ENCODE assay signal across 8 mouse cellular contexts in genomic region chr2:119873105-119873464, GRCm38 (mm10). TPM values are rescaled to one million over a fixed set of nuclear protein-coding genes. Genes with fewer than 3 reads are reported as not detected.
DNase-seq lines count a peak whose midpoint lies in the region; ATAC-seq and TF ChIP-seq lines count a peak whose summit lies in the region.

No protein-coding gene starts in this region.

- H3K4me1 ChIP-seq in forebrain, embryonic 12.5 days: peaks cover 16% of the 10 kb centered on the region
- peaks cover 3% of the 10 kb centered on the region; the same call in 1 of the 2 replicates for H3K4me1 ChIP-seq in heart, embryonic 16.5 days (ENCODE audit: control insufficient read depth, insufficient read depth, low read length)
- H3K4me1 ChIP-seq in liver, embryonic 14.5 days (replicated peaks; ENCODE audit: control insufficient read depth in 2 of 2, insufficient read depth in 2 of 2, low read length in 1 of 2): peaks cover 0 to 10% of the 10 kb centered on the region in 2 experiments; a peak in 3 of 4 replicates
- peaks cover 4% of the 10 kb centered on the region; the same call in 1 of the 2 replicates for H3K4me1 ChIP-seq in stomach, embryonic 15.5 days

- peaks cover 18% of the 10 kb centered on the region for H3K27me3 ChIP-seq in forebrain, embryonic 12.5 days
- H3K27me3 ChIP-seq in heart, embryonic 16.5 days (ENCODE audit: control insufficient read depth, insufficient read depth, low read length): no peaks in the 10 kb centered on the region
- H3K27me3 ChIP-seq in liver, embryonic 14.5 days (ENCODE audit: control insufficient read depth, insufficient read depth, low read length): peaks cover 2% of the 10 kb centered on the region; the same call in 1 of the 2 replicates
- H3K27me3 ChIP-seq in stomach, embryonic 15.5 days (replicated peaks): no peaks in the 10 kb centered on the region

- peak; percentile 47 to 57 for DNase-seq in CD8-positive naive resting alpha-beta T cell, adult 2 months (ENCODE audit: low read depth in 2 of 2, low spot score in 2 of 2)
- peak; percentile 25 for DNase-seq in c-Kit-positive CD71-positive TER-119-negative erythroid progenitor cells, embryonic 14.5 days (ENCODE audit: low read depth)
- peak; percentile 86 to 93 for DNase-seq in kidney, postnatal 25 days
- peak in 1 of 3 experiments; percentile 37 for DNase-seq in liver, embryonic 14.5 days (ENCODE audit: low read depth in 3 of 3, low spot score in 3 of 3)
- DNase-seq in natural killer cell, adult 2 months (ENCODE audit: low spot score in 2 of 2): peak; percentile 43 to 82

- H3K9me3 ChIP-seq in forebrain, embryonic 12.5 days: no peaks in the 10 kb centered on the region
- no peaks in the 10 kb centered on the region for H3K9me3 ChIP-seq in heart, embryonic 16.5 days (replicated peaks; ENCODE audit: control insufficient read depth, low read length)
- H3K9me3 ChIP-seq in liver, embryonic 14.5 days (ENCODE audit: control insufficient read depth, low read length): no peaks in the 10 kb centered on the region
- no peaks in the 10 kb centered on the region for H3K9me3 ChIP-seq in stomach, embryonic 15.5 days

- WGBS in forebrain, embryonic 12.5 days: 2% methylated on average over 39 of the region's 39 CpGs
- under 1% methylated on average over 39 of the region's 39 CpGs for WGBS in heart, embryonic 16.5 days
- under 1% methylated on average over 39 of the region's 39 CpGs for WGBS in liver, embryonic 14.5 days (ENCODE audit: insufficient replicate concordance)
- WGBS in stomach, embryonic 15.5 days: under 1% methylated on average over 39 of the region's 39 CpGs

- H3K4me3 ChIP-seq in forebrain, embryonic 12.5 days (replicated peaks): peak overlapping the region; percentile 49
- peak overlapping the region; percentile 74 for H3K4me3 ChIP-seq in heart, embryonic 16.5 days (ENCODE audit: low read length)
- peak overlapping the region; percentile 54 to 55 for H3K4me3 ChIP-seq in liver, embryonic 14.5 days (ENCODE audit: insufficient read depth in 1 of 2, low read depth in 2 of 2, low read length in 2 of 2)
- peak overlapping the region; percentile 59 for H3K4me3 ChIP-seq in stomach, embryonic 15.5 days (replicated peaks)

- no peaks in the 10 kb centered on the region for H3K36me3 ChIP-seq in forebrain, embryonic 12.5 days (replicated peaks)
- no peaks in the 10 kb centered on the region for H3K36me3 ChIP-seq in heart, embryonic 16.5 days (ENCODE audit: control insufficient read depth, insufficient read depth)
- H3K36me3 ChIP-seq in liver, embryonic 14.5 days (replicated peaks; ENCODE audit: control insufficient read depth, insufficient read depth, low read depth): no peaks in the 10 kb centered on the region
- H3K36me3 ChIP-seq in stomach, embryonic 15.5 days: no peaks in the 10 kb centered on the region

- H3K4me2 ChIP-seq in forebrain, embryonic 12.5 days: peak overlapping the region; percentile 88
- H3K4me2 ChIP-seq in heart, embryonic 16.5 days (ENCODE audit: low read depth, low read length): peak overlapping the region; percentile 100
- peak overlapping the region; percentile 73 for H3K4me2 ChIP-seq in liver, embryonic 14.5 days (ENCODE audit: low read depth)
- H3K4me2 ChIP-seq in stomach, embryonic 15.5 days: peak overlapping the region; percentile 97

- TF ChIP-seq CTCF in liver, embryonic 14.5 days (IDR thresholded peaks at IDR 0.05; ENCODE audit: low read depth): no peak

- H3K9ac ChIP-seq in forebrain, embryonic 12.5 days: peak overlapping the region; percentile 60
- peak overlapping the region; percentile 81 for H3K9ac ChIP-seq in heart, embryonic 16.5 days (ENCODE audit: low read length)
- peak overlapping the region; percentile 54 for H3K9ac ChIP-seq in liver, embryonic 14.5 days (replicated peaks)
- H3K9ac ChIP-seq in stomach, embryonic 15.5 days: peak overlapping the region; percentile 33; the same call in 1 of the 2 replicates

- peak overlapping the region; percentile 66 for H3K27ac ChIP-seq in forebrain, embryonic 12.5 days
- H3K27ac ChIP-seq in heart, embryonic 16.5 days (ENCODE audit: low read length): peak overlapping the region; percentile 69
- H3K27ac ChIP-seq in liver, embryonic 14.5 days: no peak overlapping the region
- peak overlapping the region; percentile 23; the same call in 1 of the 2 replicates for H3K27ac ChIP-seq in stomach, embryonic 15.5 days

- no peak for TF ChIP-seq EP300 in liver, embryonic 14.5 days (IDR thresholded peaks at IDR 0.05; ENCODE audit: low read depth)

- peak; percentile 92 for ATAC-seq in forebrain, embryonic 12.5 days (ENCODE audit: low FRiP score)
- ATAC-seq in heart, embryonic 16.5 days (replicated peaks; ENCODE audit: extremely low read depth, insufficient read depth, low FRiP score): peak; percentile 85
- peak; percentile 69; the same call in 1 of the 2 replicates for ATAC-seq in liver, embryonic 14.5 days (ENCODE audit: insufficient read depth)
- peak; percentile 85 for ATAC-seq in stomach, embryonic 15.5 days (ENCODE audit: insufficient read depth, low FRiP score, low read depth)

RNA-seq across cellular contexts. Expression of gene Mga, which starts 23.9 kb away (rescaled TPM):
- 34.7 and 39.5 TPM in 2 replicates for polyA plus RNA-seq in forebrain, embryonic 12.5 days (2016; fragmentation: Nextera tagmentation; extraction: Ambion mirVana)
- polyA plus RNA-seq in heart, embryonic 16.5 days (2015; fragmentation: Nextera tagmentation; extraction: Ambion mirVana): 14.9 and 17.8 TPM in 2 replicates
- 4.2 and 4.6 TPM in 2 replicates for polyA plus RNA-seq in liver, embryonic 14.5 days (2012; rRNA removed)
- 6.0 and 6.6 TPM in 2 replicates for polyA plus RNA-seq in liver, embryonic 14.5 days (2014; fragmentation: Nextera tagmentation; extraction: Ambion mirVana)
- polyA plus RNA-seq in stomach, embryonic 15.5 days (2015; fragmentation: Nextera tagmentation; extraction: Ambion mirVana): 23.3 and 24.5 TPM in 2 replicates
